Mouse (Mus musculus) cerebellum, adult 2 months (tissue): ENCODE data around the gene Slc5a12. TPM values are rescaled to one million over a fixed set of nuclear protein-coding genes. Genes with fewer than 3 reads are reported as not detected.

Experiments
- DNase-seq, 2 experiments: peaks; one replicate each; pipeline ENCODE4 v3.0.0; 2021
- H3K27ac ChIP-seq: fragments of 200-500 bp; 2 replicates; pipeline ENCODE4 v1.5.1; 2012; ENCODE audit warnings: low read length, control low read depth, inconsistent platforms; ENCODE audit not compliant: insufficient read depth
- H3K27me3 ChIP-seq: fragments of 200-500 bp; 2 replicates; pipeline ENCODE4 v1.6.1; 2012; ENCODE audit warnings: inconsistent platforms, mild to moderate bottlenecking, low read length, moderate library complexity; ENCODE audit not compliant: control insufficient read depth, insufficient read depth
- H3K4me1 ChIP-seq: fragments of 200-500 bp; 2 replicates; pipeline ENCODE4 v1.6.1; 2011; ENCODE audit warnings: low read length; ENCODE audit not compliant: control insufficient read depth, insufficient read depth
- H3K4me3 ChIP-seq: fragments of 200-500 bp; replicated peaks from 2 replicates; pipeline ENCODE3; 2011; ENCODE audit warnings: mild to moderate bottlenecking, low read depth, low read length, control low read depth; ENCODE audit not compliant: insufficient read depth
- CTCF ChIP-seq: fragments of 200-500 bp; IDR thresholded peaks from 2 replicates; pipeline ENCODE4 v1.5.1; 2011; ENCODE audit warnings: low read depth, mild to moderate bottlenecking, control low read depth, low read length, moderate library complexity, borderline replicate concordance; ENCODE audit not compliant: insufficient read depth
- POLR2A ChIP-seq: fragments of 200-500 bp; IDR thresholded peaks from 2 replicates; pipeline ENCODE4 v1.6.1; 2011; ENCODE audit warnings: low read length, control low read depth, borderline replicate concordance; ENCODE audit not compliant: insufficient read depth
- WGBS: fragments of 180-500 bp; shearing (Covaris S2); methylation state at CpG from one replicate; pipeline ENCODE4 v1.1.7; 2018; 5-methylcytosine and 5-hydroxymethylcytosine counted together
- polyA plus RNA-seq: library from polyadenylated mRNA; depleted of rRNA; stranded (reverse); fragments of >200 nt; gene quantifications from 2 replicates; pipeline ENCODE4 v1.2.3, GENCODE M21; 2012; rRNA removed

Gene Slc5a12
- not detected in 2 replicates for polyA plus RNA-seq

- DNase-seq = no peak
- 71% methylated on average over 2 of the region's 2 CpGs for WGBS
- no peak for TF ChIP-seq POLR2A
- TF ChIP-seq CTCF = no peak
- Histone ChIP-seq H3K27me3 (no peaks in the 10 kb centered on the region), H3K27ac (no peak within 1 kb of the TSS), H3K4me3 (no peak within 1 kb of the TSS), H3K4me1 (no peaks in the 10 kb centered on the region)
These were observed at the start of gene Slc5a12 for GRCm38 (mm10) chr2:110596932-110597331. Gene Slc5a12 (plus strand): TSS chr2:110597298.

DNA sequence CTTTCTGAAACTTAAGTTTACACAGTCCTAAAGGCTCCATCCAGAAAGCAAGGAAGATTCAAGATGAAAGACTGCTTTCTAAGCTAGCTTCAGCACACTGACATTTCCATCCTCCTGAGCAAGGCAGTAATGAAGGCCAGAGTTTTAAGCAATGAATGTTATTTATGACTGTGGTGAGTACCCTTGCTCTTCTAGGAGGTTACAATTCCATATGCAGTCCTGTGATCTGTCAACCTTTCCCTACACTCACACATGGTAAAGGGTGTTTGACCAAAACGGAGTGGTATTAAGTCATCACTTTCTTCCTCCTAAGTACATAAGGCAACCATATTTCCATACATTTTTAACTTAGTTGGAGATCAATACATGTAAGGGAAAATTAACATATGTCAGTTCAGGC is 41.0 kb upstream of the Slc5a12 start:
- no peak overlapping the region for H3K27ac ChIP-seq
- no peak for DNase-seq
- no peaks in the 10 kb centered on the region for H3K27me3 ChIP-seq
- WGBS = 95% methylated on average over 1 of the region's 1 CpGs
- no peaks in the 10 kb centered on the region for H3K4me1 ChIP-seq
- H3K4me3 ChIP-seq = no peak overlapping the region
- TF ChIP-seq CTCF = no peak
- TF ChIP-seq POLR2A = no peak

DNA sequence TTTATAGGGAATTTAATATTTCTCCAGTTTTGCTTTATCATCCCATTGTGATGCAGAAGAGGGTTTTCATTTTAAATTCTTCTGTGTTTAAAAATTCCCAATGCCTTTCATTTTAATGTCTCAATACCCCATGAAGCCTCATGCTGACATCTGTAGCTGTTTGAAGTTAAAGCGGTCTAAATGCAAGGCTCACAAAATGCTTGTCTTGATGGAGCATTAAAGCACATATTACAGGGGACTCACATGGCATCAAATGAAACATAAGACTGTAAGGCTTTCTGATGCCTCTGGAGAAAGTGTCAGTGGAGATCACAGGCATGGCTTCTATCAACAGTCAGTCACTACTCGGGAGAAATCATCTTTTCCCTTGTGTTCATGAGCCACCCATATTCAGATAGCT is 34.5 kb upstream of the Slc5a12 start:
- no peaks in the 10 kb centered on the region for H3K4me1 ChIP-seq
- TF ChIP-seq POLR2A = no peak
- no peak for TF ChIP-seq CTCF
- WGBS = 65% methylated on average over 2 of the region's 2 CpGs
- H3K4me3 ChIP-seq = no peak overlapping the region
- H3K27ac ChIP-seq = no peak overlapping the region
- H3K27me3 ChIP-seq = no peaks in the 10 kb centered on the region
- no peak for DNase-seq

DNA sequence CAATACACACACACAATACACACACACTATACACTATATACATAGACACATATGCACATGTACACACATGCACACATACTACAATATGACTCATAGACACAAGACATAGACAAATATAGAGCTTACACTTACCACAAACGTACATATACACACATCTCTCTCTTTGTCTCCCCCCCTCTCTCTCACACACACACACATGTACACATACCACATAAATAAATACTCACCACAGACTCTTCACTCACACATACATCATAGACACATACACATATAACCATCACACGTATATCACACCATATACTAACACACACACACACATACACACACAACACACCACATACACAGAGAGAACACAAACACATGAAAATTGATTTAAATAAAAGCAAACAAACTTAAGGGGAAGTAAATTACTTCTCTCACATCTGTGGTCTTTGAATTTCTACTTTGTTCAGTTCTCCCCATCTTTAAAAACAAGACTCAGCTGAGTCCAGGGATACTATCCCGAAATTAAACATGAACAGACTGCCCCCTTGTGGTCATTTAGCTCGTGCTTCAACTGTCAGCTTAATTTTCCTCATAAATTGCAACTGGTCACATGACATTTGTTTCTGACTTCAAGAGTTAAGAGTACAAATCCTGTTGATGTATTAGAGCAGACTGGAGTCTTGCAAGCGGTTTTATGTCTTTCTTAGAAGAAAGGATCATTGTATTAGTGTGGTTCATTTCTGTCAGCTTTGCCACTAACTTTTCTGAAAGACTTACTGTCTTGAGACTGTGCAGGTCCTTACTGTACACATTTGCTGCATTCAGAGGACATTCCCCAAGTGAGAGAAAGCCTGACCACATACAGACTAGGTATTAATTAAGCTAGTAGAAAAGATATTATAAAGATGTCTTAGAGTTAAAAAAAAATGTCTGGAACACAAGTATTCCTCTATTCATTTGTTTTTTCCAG is 32.1 kb upstream of the Slc5a12 start:
- WGBS = 38% methylated on average over 5 of the region's 5 CpGs
- Histone ChIP-seq H3K4me3 (no peak overlapping the region), H3K27ac (no peak overlapping the region), H3K4me1 (no peaks in the 10 kb centered on the region), H3K27me3 (no peaks in the 10 kb centered on the region)
- TF ChIP-seq CTCF (peak; percentile 41; the same call in 1 of the 2 replicates), POLR2A (no peak)
- DNase-seq = peak; percentile 18 to 37

GRCm38 (mm10) chr2:110586692-110587091 is 10.4 kb upstream of the Slc5a12 start:
- Histone ChIP-seq H3K4me3 (no peak overlapping the region), H3K27ac (no peak overlapping the region), H3K4me1 (no peaks in the 10 kb centered on the region), H3K27me3 (no peaks in the 10 kb centered on the region)
- TF ChIP-seq CTCF (no peak), POLR2A (no peak)
- DNase-seq = no peak
- 86% methylated on average over 6 of the region's 6 CpGs for WGBS

GRCm38 (mm10) chr2:110590007-110590406 is 7.1 kb upstream of the Slc5a12 start:
- Histone ChIP-seq H3K27me3 (no peaks in the 10 kb centered on the region), H3K27ac (no peak overlapping the region), H3K4me3 (no peak overlapping the region), H3K4me1 (no peaks in the 10 kb centered on the region)
- WGBS = 84% methylated on average over 1 of the region's 1 CpGs
- TF ChIP-seq CTCF = no peak
- TF ChIP-seq POLR2A = no peak
- DNase-seq = no peak

- Histone ChIP-seq H3K4me1 (no peaks in the 10 kb centered on the region), H3K27ac (no peak overlapping the region), H3K27me3 (no peaks in the 10 kb centered on the region), H3K4me3 (no peak overlapping the region)
- 79% methylated on average over 3 of the region's 3 CpGs for WGBS
- TF ChIP-seq POLR2A (no peak), CTCF (no peak)
- DNase-seq = no peak
These were observed 4.8 kb upstream of the Slc5a12 start for GRCm38 (mm10) chr2:110592276-110592675.

DNA sequence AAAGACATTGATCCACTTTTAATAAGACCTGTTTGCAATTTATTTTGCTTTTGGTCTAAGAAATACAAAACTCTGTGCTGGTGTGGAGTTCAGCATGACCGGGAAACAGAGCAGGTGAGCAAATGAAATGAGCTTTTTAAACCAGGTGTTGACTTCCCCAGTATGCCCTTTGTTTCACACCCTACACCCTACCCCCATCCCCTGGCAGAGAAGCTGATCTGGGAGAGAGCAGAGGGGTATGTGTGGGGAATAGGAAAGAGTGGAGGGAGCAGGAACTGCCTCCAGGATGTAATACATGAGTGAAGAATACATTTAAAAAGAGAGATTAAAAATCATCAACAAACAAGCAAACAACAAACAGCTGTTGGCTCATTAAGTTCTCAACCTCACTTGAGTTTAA is 47.3 kb downstream of the Slc5a12 start:
- WGBS = 82% methylated on average over 1 of the region's 1 CpGs

More for the DNA sequence above, 47.3 kb downstream of the Slc5a12 start:
- Histone ChIP-seq H3K4me1 (no peaks in the 10 kb centered on the region), H3K27me3 (no peaks in the 10 kb centered on the region), H3K4me3 (no peak overlapping the region), H3K27ac (no peak overlapping the region)
- TF ChIP-seq CTCF (no peak), POLR2A (no peak)
- DNase-seq = no peak
